Mouse (Mus musculus) small intestine, adult 2 months (tissue): ENCODE results near the gene Ntm. TPM values are rescaled to one million over a fixed set of nuclear protein-coding genes. Genes with fewer than 3 reads are reported as not detected.

Experiments
- H3K27ac ChIP-seq: fragments of 200-500 bp; 2 replicates; pipeline ENCODE4 v1.5.1; 2012; ENCODE audit warnings: low read depth, low read length, control low read depth, inconsistent platforms; ENCODE audit not compliant: insufficient read depth
- H3K27me3 ChIP-seq: fragments of 200-500 bp; 2 replicates; pipeline ENCODE4 v1.6.1; 2012; ENCODE audit warnings: mild to moderate bottlenecking, moderate library complexity, low read length, inconsistent platforms; ENCODE audit not compliant: control insufficient read depth, insufficient read depth
- H3K36me3 ChIP-seq: fragments of 200-500 bp; 2 replicates; pipeline ENCODE4 v1.6.1; 2012; ENCODE audit warnings: mild to moderate bottlenecking, low read length, control low read depth, inconsistent platforms; ENCODE audit not compliant: control insufficient read depth, insufficient read depth
- H3K4me1 ChIP-seq: fragments of 200-500 bp; 2 replicates; pipeline ENCODE4 v1.6.1; 2012; ENCODE audit warnings: low read length, inconsistent platforms, mixed read lengths; ENCODE audit not compliant: control insufficient read depth, insufficient read depth, insufficient read length
- H3K4me3 ChIP-seq: fragments of 200-500 bp; 2 replicates; pipeline ENCODE4 v1.5.1; 2012; ENCODE audit warnings: low read depth, mild to moderate bottlenecking, control low read depth, inconsistent platforms, low read length, moderate library complexity
- CTCF ChIP-seq: fragments of 200-500 bp; IDR thresholded peaks from 2 replicates; pipeline ENCODE4 v1.5.1; 2012; ENCODE audit warnings: low read depth, mild to moderate bottlenecking, control low read depth, inconsistent platforms, low read length, moderate library complexity, mixed read lengths; ENCODE audit not compliant: insufficient replicate concordance, insufficient read length; ENCODE audit errors: extremely low read depth
- POLR2A ChIP-seq: fragments of 200-500 bp; IDR thresholded peaks from 2 replicates; pipeline ENCODE4 v1.6.1; 2012; ENCODE audit warnings: low read depth, mild to moderate bottlenecking, control low read depth, inconsistent platforms, low read length, moderate library complexity
- WGBS: fragments of 180-500 bp; shearing (Covaris S2); methylation state at CpG from one replicate; pipeline ENCODE4 v1.1.7; 2018; 5-methylcytosine and 5-hydroxymethylcytosine counted together
- polyA plus RNA-seq: library from polyadenylated mRNA; depleted of rRNA; stranded (reverse); fragments of >200 nt; gene quantifications from 2 replicates; pipeline ENCODE4 v1.2.3, GENCODE M21; 2012

Ntm gene
- polyA plus RNA-seq, 1 experiment, result 0.10 TPM

DNA sequence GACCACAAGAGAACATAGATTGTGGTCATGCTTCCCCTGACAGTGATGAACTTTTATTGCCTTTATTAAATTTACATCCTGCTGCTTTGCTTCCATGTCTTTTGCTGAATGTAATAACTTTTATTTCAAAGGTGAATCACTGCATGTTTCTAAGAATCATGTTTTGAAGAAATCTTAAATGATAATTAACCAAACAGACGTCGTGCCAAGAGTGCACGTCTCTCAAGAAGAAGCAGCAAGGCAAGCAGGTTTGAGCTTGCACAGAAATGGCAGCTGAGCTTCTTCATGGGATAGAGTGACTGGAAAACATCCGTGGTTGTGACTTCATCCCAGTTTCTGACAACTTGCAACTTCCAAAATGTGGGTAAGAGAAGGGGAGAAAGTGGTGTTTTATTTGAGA, 34.1 kb downstream of the Ntm start:
- no peak for TF ChIP-seq CTCF
- TF ChIP-seq POLR2A, result no peak
- H3K36me3 ChIP-seq, result no peaks in the 10 kb centered on the region
- H3K27me3 ChIP-seq, result no peaks in the 10 kb centered on the region
- no peak overlapping the region for H3K27ac ChIP-seq
- no peak overlapping the region for H3K4me3 ChIP-seq
- WGBS, result 75% methylated on average over 4 of the region's 4 CpGs
- H3K4me1 ChIP-seq, result no peaks in the 10 kb centered on the region

DNA sequence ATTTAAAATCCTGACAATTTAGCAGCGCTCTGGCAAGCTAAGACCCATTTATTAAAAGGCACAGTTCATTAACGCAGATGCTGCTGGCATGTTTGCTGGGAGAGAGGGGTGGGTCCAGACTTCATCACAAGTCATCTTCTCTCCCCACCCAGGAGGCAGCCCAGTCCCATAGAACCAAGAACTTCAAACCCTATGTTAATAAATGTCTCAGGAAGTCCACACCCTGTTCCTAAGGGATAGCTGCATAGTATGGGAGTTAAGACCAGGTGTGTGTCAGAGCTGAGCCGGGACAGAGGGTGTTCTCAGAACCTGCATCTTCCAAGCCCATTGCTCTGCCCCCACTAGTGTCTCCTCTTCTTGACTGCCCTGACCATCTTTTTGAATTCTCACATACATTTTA, 37.6 kb downstream of the Ntm start:
- no peaks in the 10 kb centered on the region for H3K4me1 ChIP-seq
- 74% methylated on average over 3 of the region's 3 CpGs for WGBS
- no peaks in the 10 kb centered on the region for H3K36me3 ChIP-seq
- H3K4me3 ChIP-seq, result no peak overlapping the region
- TF ChIP-seq POLR2A (no peak), CTCF (no peak)
- H3K27ac ChIP-seq, result no peak overlapping the region
- no peaks in the 10 kb centered on the region for H3K27me3 ChIP-seq

DNA sequence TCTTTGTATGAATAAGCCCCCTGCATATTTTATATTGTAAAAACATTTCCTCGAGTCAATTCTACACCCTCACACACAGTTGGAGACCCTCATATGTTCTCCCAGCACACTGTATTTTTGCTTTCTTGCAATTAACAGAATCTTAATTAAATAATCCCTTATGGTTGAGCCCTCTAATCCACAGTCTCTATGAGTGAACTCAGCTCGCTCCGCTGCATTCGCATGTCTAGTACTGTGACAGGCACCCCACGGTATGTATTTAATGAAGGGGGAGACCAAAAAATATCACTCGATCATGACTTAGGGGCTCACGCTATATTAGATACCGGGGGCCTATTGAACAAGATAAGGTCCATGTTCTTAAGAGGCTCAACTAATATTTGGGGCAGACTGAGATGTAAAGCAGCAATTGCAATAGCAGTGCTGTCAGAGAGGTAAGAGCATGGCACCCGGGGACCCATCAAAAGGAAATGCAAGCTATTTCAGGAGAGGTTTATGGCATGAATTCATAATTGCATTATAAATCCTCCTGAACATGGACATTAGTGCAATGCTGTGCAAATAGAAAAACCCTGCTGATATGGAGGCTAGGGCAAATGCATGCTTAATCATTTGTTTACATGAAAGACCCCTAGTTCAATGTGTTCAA, 64.4 kb downstream of the Ntm start:
- no peak overlapping the region for H3K27ac ChIP-seq
- TF ChIP-seq CTCF (no peak), POLR2A (no peak)
- WGBS, result 83% methylated on average over 9 of the region's 9 CpGs
- no peaks in the 10 kb centered on the region for H3K4me1 ChIP-seq
- H3K4me3 ChIP-seq, result no peak overlapping the region
- H3K27me3 ChIP-seq, result no peaks in the 10 kb centered on the region
- no peaks in the 10 kb centered on the region for H3K36me3 ChIP-seq

DNA sequence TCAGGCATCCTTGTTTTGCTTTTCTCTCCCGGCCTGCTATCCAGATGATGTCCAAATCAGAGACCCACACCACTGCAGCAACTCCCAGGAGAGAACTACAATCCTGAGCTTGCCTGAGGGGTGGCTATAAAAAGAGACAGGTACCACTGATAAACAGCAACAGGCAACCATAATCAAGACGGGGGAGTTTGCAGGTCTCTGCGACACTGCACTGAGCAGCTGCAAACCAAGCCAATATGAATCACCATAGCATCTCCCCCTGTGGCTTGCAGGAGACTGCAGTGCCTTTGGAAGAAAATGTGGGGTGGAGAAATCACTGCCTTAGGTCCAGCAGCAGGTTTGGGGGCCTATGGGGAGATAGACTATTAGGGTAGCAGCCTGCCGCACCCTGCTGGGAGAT, 65.5 kb downstream of the Ntm start:
- WGBS, result 72% methylated on average over 4 of the region's 4 CpGs
- H3K36me3 ChIP-seq, result no peaks in the 10 kb centered on the region
- H3K27ac ChIP-seq, result no peak overlapping the region
- TF ChIP-seq CTCF (no peak), POLR2A (no peak)
- no peaks in the 10 kb centered on the region for H3K4me1 ChIP-seq
- no peaks in the 10 kb centered on the region for H3K27me3 ChIP-seq
- no peak overlapping the region for H3K4me3 ChIP-seq

DNA sequence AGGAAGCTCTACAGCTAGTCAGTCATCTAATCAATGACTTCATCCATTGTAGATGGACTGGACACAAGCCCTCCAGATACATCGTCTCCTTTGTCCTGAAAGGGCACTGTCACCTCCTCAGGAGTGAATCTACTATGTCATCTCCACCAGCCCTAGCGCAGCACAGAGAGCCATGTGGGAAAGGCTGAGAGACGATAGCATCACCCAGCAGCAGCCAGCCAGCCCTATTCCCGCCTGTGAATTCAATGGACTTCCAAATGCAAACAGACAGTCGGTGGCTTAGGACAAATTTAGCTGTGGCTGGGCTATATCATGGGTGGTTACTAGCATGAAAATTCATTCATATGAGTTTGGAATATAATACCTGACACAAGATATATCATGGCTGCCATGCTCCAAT, 70.1 kb downstream of the Ntm start:
- H3K27me3 ChIP-seq, result no peaks in the 10 kb centered on the region
- H3K36me3 ChIP-seq, result no peaks in the 10 kb centered on the region
- H3K27ac ChIP-seq, result no peak overlapping the region
- no peak overlapping the region for H3K4me3 ChIP-seq
- WGBS, result 75% methylated on average over 5 of the region's 5 CpGs
- no peak for TF ChIP-seq CTCF
- no peak for TF ChIP-seq POLR2A
- no peaks in the 10 kb centered on the region for H3K4me1 ChIP-seq

DNA sequence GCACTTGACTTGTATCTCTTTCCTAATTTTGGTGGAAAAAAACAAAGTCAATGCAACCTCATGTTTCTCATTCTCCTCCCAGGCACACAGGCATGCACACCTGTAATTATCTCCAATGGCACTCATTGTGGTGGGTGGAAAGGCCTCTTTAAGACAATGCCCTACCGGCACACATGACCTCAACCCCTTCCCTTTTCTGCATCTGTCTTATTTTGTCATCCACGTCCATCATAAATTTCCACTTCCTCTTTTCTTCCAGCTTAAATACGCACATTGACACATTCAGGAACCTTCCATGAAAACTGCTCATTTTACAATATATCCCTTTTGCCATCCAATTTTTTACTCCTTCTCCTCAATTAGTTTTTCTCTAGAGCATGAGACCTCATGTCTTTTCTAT, 74.2 kb downstream of the Ntm start:
- 69% methylated on average over 3 of the region's 3 CpGs for WGBS
- Histone ChIP-seq H3K27me3 (no peaks in the 10 kb centered on the region), H3K4me1 (no peaks in the 10 kb centered on the region), H3K36me3 (no peaks in the 10 kb centered on the region), H3K27ac (no peak overlapping the region), H3K4me3 (no peak overlapping the region)
- TF ChIP-seq CTCF, result no peak
- no peak for TF ChIP-seq POLR2A

DNA sequence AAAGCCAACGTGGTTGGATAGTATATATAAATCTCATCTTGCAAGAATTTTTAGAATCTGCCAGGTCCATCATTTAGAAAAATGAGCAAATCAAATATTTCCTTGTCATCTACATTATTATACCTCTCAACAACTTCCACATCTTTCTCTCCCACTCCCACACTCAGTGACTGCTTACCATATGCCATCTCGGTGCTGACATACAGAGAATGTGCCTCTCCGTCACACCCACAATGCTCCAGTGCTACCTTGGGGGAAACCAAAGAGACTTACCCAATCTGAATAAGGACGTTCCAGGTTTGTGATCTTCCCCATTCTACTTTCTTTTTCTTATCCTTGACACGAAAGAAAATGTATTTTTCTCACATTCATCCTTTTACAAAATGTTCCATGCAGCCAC, 75.0 kb downstream of the Ntm start:
- H3K36me3 ChIP-seq, result no peaks in the 10 kb centered on the region
- WGBS, result 71% methylated on average over 5 of the region's 5 CpGs
- no peak overlapping the region for H3K4me3 ChIP-seq
- TF ChIP-seq CTCF (no peak), POLR2A (no peak)
- no peaks in the 10 kb centered on the region for H3K4me1 ChIP-seq
- no peaks in the 10 kb centered on the region for H3K27me3 ChIP-seq
- no peak overlapping the region for H3K27ac ChIP-seq

DNA sequence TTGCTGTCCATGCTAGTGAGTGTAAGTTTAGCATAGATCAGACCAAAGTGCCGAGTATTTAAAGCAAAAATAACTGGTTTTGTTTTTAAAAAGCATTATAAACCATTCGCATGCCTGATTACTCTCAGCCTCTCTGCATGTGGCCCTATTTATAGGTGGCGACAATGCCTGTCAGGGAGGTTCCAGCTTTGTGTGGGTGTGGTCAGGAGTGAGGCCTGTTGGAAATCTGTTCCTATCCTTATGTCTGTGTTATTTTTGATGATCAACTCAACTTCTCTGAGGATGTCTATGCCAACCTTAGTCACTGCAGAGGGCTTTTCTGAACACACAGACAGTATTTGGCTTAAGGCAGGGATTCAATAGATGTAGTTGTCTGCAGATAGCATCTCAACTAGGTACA, 78.9 kb downstream of the Ntm start:
- TF ChIP-seq CTCF (no peak), POLR2A (no peak)
- Histone ChIP-seq H3K27ac (no peak overlapping the region), H3K36me3 (no peaks in the 10 kb centered on the region), H3K4me1 (no peaks in the 10 kb centered on the region), H3K27me3 (no peaks in the 10 kb centered on the region), H3K4me3 (no peak overlapping the region)
- WGBS, result 76% methylated on average over 3 of the region's 3 CpGs
